Mouse (Mus musculus) intestine, postnatal 0 days (tissue): Measurements from ENCODE around the gene Ankrd63. TPM values are rescaled to one million over a fixed set of nuclear protein-coding genes. Genes with fewer than 3 reads are reported as not detected.

Source experiments
- ATAC-seq: fragments of 200-750 bp; cut with Nextera tagmentation; 2 replicates; pipeline ENCODE4 v1.8.0; 2017; ENCODE audit warnings: mild to moderate bottlenecking, moderate TSS enrichment, moderate library complexity
- H3K27ac ChIP-seq: fragments of 300-500 bp; sonication (generic); 2 replicates; pipeline ENCODE4 v1.5.1; 2014; ENCODE audit warnings: mild to moderate bottlenecking, low read depth, low read length, moderate library complexity
- H3K27me3 ChIP-seq: fragments of 300-500 bp; sonication (generic); replicated peaks from 2 replicates; pipeline ENCODE4 v1.6.1; 2014; ENCODE audit warnings: low read length, mixed read lengths; ENCODE audit not compliant: control insufficient read depth, insufficient read depth
- H3K36me3 ChIP-seq: fragments of 300-500 bp; sonication (generic); 2 replicates; pipeline ENCODE4 v1.6.1; 2014; ENCODE audit warnings: mild to moderate bottlenecking, moderate library complexity; ENCODE audit not compliant: control insufficient read depth, insufficient read depth
- H3K4me1 ChIP-seq: fragments of 300-500 bp; sonication (generic); replicated peaks from 2 replicates; pipeline ENCODE4 v1.6.1; 2014; ENCODE audit warnings: antibody characterized with exemption, low read length, mixed read lengths; ENCODE audit not compliant: control insufficient read depth, insufficient read depth
- H3K4me2 ChIP-seq: fragments of 300-500 bp; sonication (generic); replicated peaks from 2 replicates; pipeline ENCODE4 v1.6.1; 2014; ENCODE audit warnings: low read depth, mild to moderate bottlenecking, moderate library complexity
- H3K4me3 ChIP-seq: fragments of 300-500 bp; sonication (generic); 2 replicates; pipeline ENCODE4 v1.5.1; 2014; ENCODE audit warnings: low read depth, low read length
- H3K9ac ChIP-seq: fragments of 300-500 bp; sonication (generic); 2 replicates; pipeline ENCODE4 v1.6.1; 2014; ENCODE audit warnings: mild to moderate bottlenecking, low read depth, low read length
- H3K9me3 ChIP-seq: fragments of 300-500 bp; sonication (generic); 2 replicates; pipeline ENCODE4 v1.6.1; 2016; ENCODE audit warnings: mixed run types; ENCODE audit not compliant: control insufficient read depth
- CTCF ChIP-seq: sonication (generic); IDR thresholded peaks from 2 replicates; pipeline ENCODE4 v1.5.1; 2016; ENCODE audit warnings: low read depth, mild to moderate bottlenecking, control low read depth, antibody characterized with exemption, moderate library complexity
- WGBS: fragments of 180-500 bp; shearing (Covaris S2); extraction: QIAGEN DNeasy Blood & Tissue Kit; methylation state at CpG from one replicate; pipeline ENCODE4 v1.1.7; 2014; 5-methylcytosine and 5-hydroxymethylcytosine counted together
- polyA plus RNA-seq: library from polyadenylated mRNA; unstranded; fragments of >200 nt; fragmentation: Nextera tagmentation; extraction: Ambion mirVana; gene quantifications from 2 replicates; pipeline ENCODE4 v1.2.1, GENCODE M21; 2015

The Ankrd63 gene
- polyA plus RNA-seq, 1 experiment from 2014 or later: 0.65 TPM

- no peak for ATAC-seq
- no peak overlapping the region for H3K9ac ChIP-seq
- no peak overlapping the region for H3K4me2 ChIP-seq
- H3K9me3 ChIP-seq: no peaks in the 10 kb centered on the region
- H3K4me3 ChIP-seq: no peak overlapping the region
- H3K27me3 ChIP-seq: peaks cover 32% of the 10 kb centered on the region
- 62% methylated on average over 7 of the region's 7 CpGs for WGBS
- no peaks in the 10 kb centered on the region for H3K36me3 ChIP-seq
- H3K27ac ChIP-seq: no peak overlapping the region
- TF ChIP-seq CTCF: no peak
- H3K4me1 ChIP-seq: 0 out of 2 replicates have a peak, but pooled peaks cover 4% of the 10 kb centered on the region
These were observed 5.8 kb downstream of the Ankrd63 start for GRCm38 (mm10) chr2:118697955-118698354.

GRCm38 (mm10) chr2:118697311-118697877 lies 6.4 kb downstream of the Ankrd63 start:
- no peak for TF ChIP-seq CTCF
- no peak overlapping the region for H3K9ac ChIP-seq
- peaks cover 26% of the 10 kb centered on the region for H3K27me3 ChIP-seq
- no peak for ATAC-seq
- no peak overlapping the region for H3K4me2 ChIP-seq
- 0 out of 2 replicates have a peak, but pooled peaks cover 2% of the 10 kb centered on the region for H3K4me1 ChIP-seq
- H3K9me3 ChIP-seq: no peaks in the 10 kb centered on the region
- H3K4me3 ChIP-seq: no peak overlapping the region
- no peak overlapping the region for H3K27ac ChIP-seq
- no peaks in the 10 kb centered on the region for H3K36me3 ChIP-seq
- 50% methylated on average over 5 of the region's 5 CpGs for WGBS

GRCm38 (mm10) chr2:118696451-118697308 lies 7.1 kb downstream of the Ankrd63 start:
- H3K27me3 ChIP-seq: peaks cover 19% of the 10 kb centered on the region
- no peak for TF ChIP-seq CTCF
- H3K36me3 ChIP-seq: no peaks in the 10 kb centered on the region
- H3K4me1 ChIP-seq: no peaks in the 10 kb centered on the region
- H3K4me3 ChIP-seq: no peak overlapping the region
- no peaks in the 10 kb centered on the region for H3K9me3 ChIP-seq
- no peak overlapping the region for H3K4me2 ChIP-seq
- ATAC-seq: no peak
- H3K27ac ChIP-seq: no peak overlapping the region
- WGBS: 48% methylated on average over 21 of the region's 21 CpGs
- H3K9ac ChIP-seq: no peak overlapping the region

GRCm38 (mm10) chr2:118695677-118696232 lies 8.0 kb downstream of the Ankrd63 start:
- H3K9me3 ChIP-seq: no peaks in the 10 kb centered on the region
- H3K27me3 ChIP-seq: peaks cover 10% of the 10 kb centered on the region
- H3K4me3 ChIP-seq: no peak overlapping the region
- H3K9ac ChIP-seq: no peak overlapping the region
- H3K4me2 ChIP-seq: no peak overlapping the region
- WGBS: 33% methylated on average over 11 of the region's 11 CpGs
- no peaks in the 10 kb centered on the region for H3K4me1 ChIP-seq
- H3K36me3 ChIP-seq: no peaks in the 10 kb centered on the region
- no peak overlapping the region for H3K27ac ChIP-seq
- ATAC-seq: no peak
- peak; percentile 85 for TF ChIP-seq CTCF

- no peak for ATAC-seq
- no peaks in the 10 kb centered on the region for H3K27me3 ChIP-seq
- no peak overlapping the region for H3K27ac ChIP-seq
- H3K36me3 ChIP-seq: no peaks in the 10 kb centered on the region
- no peaks in the 10 kb centered on the region for H3K9me3 ChIP-seq
- H3K4me1 ChIP-seq: no peaks in the 10 kb centered on the region
- TF ChIP-seq CTCF: no peak
- no peak overlapping the region for H3K4me3 ChIP-seq
- no peak overlapping the region for H3K9ac ChIP-seq
- H3K4me2 ChIP-seq: no peak overlapping the region
- WGBS: 85% methylated on average over 19 of the region's 19 CpGs
These were observed 10.3 kb downstream of the Ankrd63 start for GRCm38 (mm10) chr2:118693370-118693966.

- ATAC-seq: no peak
- Histone ChIP-seq H3K9ac (no peak overlapping the region), H3K4me3 (no peak overlapping the region), H3K9me3 (no peaks in the 10 kb centered on the region), H3K4me1 (no peaks in the 10 kb centered on the region), H3K36me3 (no peaks in the 10 kb centered on the region), H3K27me3 (no peaks in the 10 kb centered on the region), H3K4me2 (no peak overlapping the region), H3K27ac (no peak overlapping the region)
- TF ChIP-seq CTCF: no peak
- 79% methylated on average over 10 of the region's 10 CpGs for WGBS
These were observed 13.9 kb downstream of the Ankrd63 start for GRCm38 (mm10) chr2:118689875-118690274.
